Comparison of ENCODE assay signal across 10 mouse cellular contexts in the genomic region with DNA sequence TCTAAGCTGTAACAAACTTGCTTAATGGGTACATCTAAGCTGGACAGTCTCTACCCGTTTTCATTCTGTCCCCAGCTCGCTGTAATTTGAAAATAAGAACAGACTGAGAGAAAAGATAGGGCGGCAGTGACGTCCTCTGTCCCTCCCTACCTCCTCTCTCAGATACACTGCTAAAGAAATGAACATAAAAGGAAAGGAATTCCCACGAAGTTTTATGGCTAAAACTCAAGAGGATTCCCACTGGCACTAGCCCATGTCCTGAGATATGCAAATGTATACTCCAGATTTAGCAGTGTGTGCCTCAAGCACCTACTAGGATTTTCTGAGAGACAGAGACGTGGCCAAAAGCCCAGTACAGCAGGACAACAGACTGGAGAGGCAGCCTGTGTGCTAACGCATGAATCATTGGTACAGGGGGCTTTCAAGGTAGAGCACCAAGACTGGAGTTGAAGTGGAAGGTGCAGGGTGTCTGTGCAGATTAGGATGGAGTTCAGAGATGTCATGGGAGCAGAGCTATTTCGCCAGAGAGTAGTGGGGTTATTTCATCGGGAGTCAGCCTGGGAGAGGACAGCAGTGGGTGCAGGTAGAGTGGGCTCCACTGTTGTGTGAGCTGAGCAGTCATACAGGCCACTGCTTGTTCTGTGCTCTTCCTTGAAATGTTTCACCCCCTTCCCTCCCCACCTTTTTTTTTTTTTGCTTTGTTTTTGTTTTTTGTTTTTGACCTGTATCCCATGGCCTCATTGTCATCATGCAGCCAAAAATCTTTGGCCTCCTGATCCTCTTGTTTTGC.
A peak's percentile ranks its signal among the peaks of the same experiment; 100 is the strongest.
DNase-seq lines count a peak whose midpoint lies in the region; ATAC-seq and TF ChIP-seq lines count a peak whose summit lies in the region.
"Had no signal": no experiment of that assay in that cellular context is flagged by ENCODE, and none has a peak within 500 bp of the region (broad histone marks: within the 10 kb centered on the region; RNA-seq: fewer than 3 reads in every experiment).

No protein-coding gene starts in this region.

- peak overlapping the region; percentile 29 for H3K4me3 ChIP-seq in gastrocnemius, adult 2 months
- H3K4me3 ChIP-seq in intestine, embryonic 15.5 days (replicated peaks), result no peak overlapping the region
- H3K4me3 ChIP-seq in layer of hippocampus, adult 2 months, result no peak overlapping the region

- WGBS in intestine, embryonic 15.5 days, result 41% methylated on average over 9 of the region's 9 CpGs

- intact Hi-C loops in gastrocnemius, adult 2 months (cut with DNase I), result loop anchor here (5.0 kb wide), 2 partner anchors 48 to 57 kb away; no protein-coding TSS in a partner anchor
- intact Hi-C loops in gastrocnemius, postnatal 36 days (cut with DNase I), result no loop called here

- TF ChIP-seq CTCF in gastrocnemius, adult 2 months (IDR thresholded peaks at IDR 0.05), result no peak
- no peak for TF ChIP-seq CTCF in layer of hippocampus, adult 2 months (conservative IDR thresholded peaks at IDR 0.05)

- peak overlapping the region; percentile 80 for H3K27ac ChIP-seq in gastrocnemius, adult 2 months
- peak overlapping the region; percentile 73 for H3K27ac ChIP-seq in intestine, embryonic 15.5 days
- no peak overlapping the region for H3K27ac ChIP-seq in layer of hippocampus, adult 2 months

- no peaks in the 10 kb centered on the region for H3K36me3 ChIP-seq in intestine, embryonic 15.5 days

- H3K4me2 ChIP-seq in intestine, embryonic 15.5 days (replicated peaks), result 0 out of 2 replicates have a peak overlapping the region, but pooled peaks have one; percentile 6

- no peaks in the 10 kb centered on the region for H3K27me3 ChIP-seq in intestine, embryonic 15.5 days (replicated peaks)
- H3K27me3 ChIP-seq: Patski had no signal

- H3K4me1 ChIP-seq in intestine, embryonic 15.5 days (replicated peaks), result peaks cover 8% of the 10 kb centered on the region; the same call in 1 of the 2 replicates

- no peaks in the 10 kb centered on the region for H3K9me3 ChIP-seq in intestine, embryonic 15.5 days

- ATAC-seq in intestine, embryonic 15.5 days, result peak; percentile 58
- ATAC-seq: Patski had no signal

- no peak overlapping the region for H3K9ac ChIP-seq in intestine, embryonic 15.5 days

- DNase-seq in gastrocnemius, adult 2 months, result peak; percentile 33
- DNase-seq in gastrocnemius, postnatal 25 days, result no peak
- peak; percentile 47 to 50 for DNase-seq in right cerebral cortex, postnatal 10 days (ENCODE audit: low spot score in 2 of 2)
- no peak for DNase-seq in right cerebral cortex, postnatal 25 days
- no peak for DNase-seq in layer of hippocampus, adult 2 months (ENCODE audit: low spot score in 2 of 2)
- DNase-seq in gastrocnemius, postnatal 36 days, result no peak
- no peak for DNase-seq in thymus, postnatal 10 days (ENCODE audit: low spot score in 2 of 2)
- DNase-seq: cerebellum, postnatal 36 days had no signal

Comparison
In these comparisons a context has a peak if more than half of its experiments do, and no peak if none do; other contexts are left out.
1. DNase-seq: peak in gastrocnemius, adult 2 months (single experiment) and right cerebral cortex, postnatal 10 days (2 of 2); none in gastrocnemius, postnatal 25 days (single experiment), right cerebral cortex, postnatal 25 days (single experiment), layer of hippocampus, adult 2 months (0 of 2), gastrocnemius, postnatal 36 days (0 of 2) and thymus, postnatal 10 days (0 of 2).